16 mouse cellular contexts compared by ENCODE assay signal in the genomic region with DNA sequence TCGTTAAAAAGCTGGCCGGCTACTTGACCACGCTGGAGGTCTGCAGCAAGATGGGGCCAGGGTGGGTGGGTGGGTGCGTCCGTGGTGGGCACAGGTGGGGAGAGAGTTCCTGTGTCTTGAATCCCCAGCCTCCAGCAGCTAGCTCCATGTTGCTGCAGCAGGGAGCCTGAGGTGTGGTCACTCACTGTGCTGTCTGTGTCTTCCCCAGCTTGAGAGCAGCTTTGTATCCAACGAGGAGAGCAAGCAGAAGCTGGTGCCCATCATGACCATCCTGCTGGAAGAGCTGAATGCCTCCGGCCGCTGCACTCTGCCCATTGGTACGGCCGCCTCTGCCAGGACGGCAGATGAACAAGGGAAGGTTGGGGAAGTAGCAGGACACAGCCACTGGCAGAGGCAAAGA. TPM values are rescaled to one million over a fixed set of nuclear protein-coding genes. Genes with fewer than 3 reads are reported as not detected.
A peak's percentile ranks its signal among the peaks of the same experiment; 100 is the strongest.
DNase-seq lines count a peak whose midpoint lies in the region; ATAC-seq lines count a peak whose summit lies in the region.
"Had no signal": no experiment of that assay in that cellular context is flagged by ENCODE, and none has a peak within 500 bp of the region (broad histone marks: within the 10 kb centered on the region; RNA-seq: fewer than 3 reads in every experiment).

No protein-coding gene starts in this region.

- intact Hi-C loops in gastrocnemius, postnatal 14 days (cut with DNase I; ENCODE audit: low total_unique reads): no loop called here

- 86% methylated on average over 11 of the region's 11 CpGs for WGBS in hindbrain, embryonic 10.5 days
- 85% methylated on average over 11 of the region's 11 CpGs for WGBS in hindbrain, embryonic 11.5 days
- WGBS in lung, embryonic 16.5 days: 78% methylated on average over 11 of the region's 11 CpGs
- WGBS in intestine, embryonic 16.5 days: 89% methylated on average over 11 of the region's 11 CpGs
- WGBS in liver, embryonic 13.5 days (ENCODE audit: insufficient replicate concordance): 77% methylated on average over 11 of the region's 11 CpGs

- no peak overlapping the region for H3K9ac ChIP-seq in hindbrain, embryonic 11.5 days (ENCODE audit: low read depth, low read length)
- no peak overlapping the region for H3K9ac ChIP-seq in lung, embryonic 16.5 days (ENCODE audit: low read length)
- H3K9ac ChIP-seq in intestine, embryonic 16.5 days (ENCODE audit: low read depth, low read length): no peak overlapping the region
- 0 out of 2 replicates have a peak overlapping the region, but pooled peaks have one; percentile 79 for H3K9ac ChIP-seq in liver, embryonic 13.5 days

- ATAC-seq in hindbrain, embryonic 11.5 days (ENCODE audit: low FRiP score): no peak
- ATAC-seq in lung, embryonic 16.5 days (ENCODE audit: low read depth): no peak
- ATAC-seq in intestine, embryonic 16.5 days: no peak
- ATAC-seq in liver, embryonic 13.5 days (ENCODE audit: low read depth): no peak

- no peak overlapping the region; the same call in 1 of the 2 replicates for H3K27ac ChIP-seq in hindbrain, embryonic 10.5 days
- H3K27ac ChIP-seq in hindbrain, embryonic 11.5 days (ENCODE audit: low read depth, low read length): no peak overlapping the region
- H3K27ac ChIP-seq in lung, embryonic 16.5 days (ENCODE audit: low read length): no peak overlapping the region
- no peak overlapping the region for H3K27ac ChIP-seq in intestine, embryonic 16.5 days (ENCODE audit: low read length)
- no peak overlapping the region for H3K27ac ChIP-seq in liver, embryonic 13.5 days
- H3K27ac ChIP-seq: hindbrain, embryonic 15.5 days; liver, embryonic 14.5 days had no signal

- H3K4me3 ChIP-seq in hindbrain, embryonic 10.5 days: peak overlapping the region; percentile 73
- H3K4me3 ChIP-seq in hindbrain, embryonic 11.5 days (ENCODE audit: low read depth, low read length): no peak overlapping the region
- no peak overlapping the region for H3K4me3 ChIP-seq in lung, embryonic 16.5 days (ENCODE audit: low read length)
- H3K4me3 ChIP-seq in intestine, embryonic 16.5 days (ENCODE audit: low read length): no peak overlapping the region
- H3K4me3 ChIP-seq in liver, embryonic 13.5 days (replicated peaks): no peak overlapping the region

- no peak overlapping the region for H3K4me2 ChIP-seq in hindbrain, embryonic 11.5 days (replicated peaks; ENCODE audit: low read depth, low read length)
- H3K4me2 ChIP-seq in lung, embryonic 16.5 days (ENCODE audit: low read depth, low read length): 0 out of 2 replicates have a peak overlapping the region, but pooled peaks have one; percentile 93
- 0 out of 2 replicates have a peak overlapping the region, but pooled peaks have one; percentile 70 for H3K4me2 ChIP-seq in intestine, embryonic 16.5 days (ENCODE audit: low read depth, low read length)
- H3K4me2 ChIP-seq in liver, embryonic 13.5 days: peak overlapping the region; percentile 93; the same call in 1 of the 2 replicates

- H3K36me3 ChIP-seq in hindbrain, embryonic 10.5 days: peaks cover 47% of the 10 kb centered on the region
- H3K36me3 ChIP-seq in hindbrain, embryonic 11.5 days (ENCODE audit: control insufficient read depth, insufficient read depth, low read length): peaks cover 10% of the 10 kb centered on the region; the same call in 1 of the 2 replicates
- peaks cover 25% of the 10 kb centered on the region for H3K36me3 ChIP-seq in lung, embryonic 16.5 days (ENCODE audit: control insufficient read depth, insufficient read depth, low read length)
- H3K36me3 ChIP-seq in intestine, embryonic 16.5 days (ENCODE audit: control insufficient read depth, insufficient read depth, low read length): peaks cover 17% of the 10 kb centered on the region
- H3K36me3 ChIP-seq in liver, embryonic 13.5 days: peaks cover 41% of the 10 kb centered on the region

- no peak for DNase-seq in hindbrain, embryonic 10.5 days (ENCODE audit: low spot score)
- no peak for DNase-seq in hindbrain, embryonic 11.5 days (ENCODE audit: low spot score)
- no peak for DNase-seq in lung, postnatal 36 days
- DNase-seq in liver, embryonic 13.5 days: no peak
- DNase-seq in gastrocnemius, postnatal 14 days: no peak
- no peak for DNase-seq in spleen, postnatal 10 days (ENCODE audit: low spot score in 2 of 2)
- DNase-seq: retina, postnatal 1 day had no signal

- H3K9me3 ChIP-seq in hindbrain, embryonic 10.5 days: no peaks in the 10 kb centered on the region
- H3K9me3 ChIP-seq in hindbrain, embryonic 11.5 days (ENCODE audit: control insufficient read depth, low read length): no peaks in the 10 kb centered on the region
- no peaks in the 10 kb centered on the region for H3K9me3 ChIP-seq in lung, embryonic 16.5 days (ENCODE audit: control insufficient read depth, low read length)
- H3K9me3 ChIP-seq in intestine, embryonic 16.5 days (ENCODE audit: control insufficient read depth, low read length): no peaks in the 10 kb centered on the region
- H3K9me3 ChIP-seq in liver, embryonic 13.5 days (replicated peaks): no peaks in the 10 kb centered on the region
- H3K9me3 ChIP-seq: hindbrain, embryonic 15.5 days had no signal

- peaks cover 57% of the 10 kb centered on the region for H3K4me1 ChIP-seq in hindbrain, embryonic 10.5 days (replicated peaks)
- peaks cover 14% of the 10 kb centered on the region for H3K4me1 ChIP-seq in hindbrain, embryonic 11.5 days (replicated peaks; ENCODE audit: control insufficient read depth, insufficient read depth, low read length)
- peaks cover 27% of the 10 kb centered on the region for H3K4me1 ChIP-seq in lung, embryonic 16.5 days (replicated peaks; ENCODE audit: control insufficient read depth, insufficient read depth, low read length)
- peaks cover 28% of the 10 kb centered on the region for H3K4me1 ChIP-seq in intestine, embryonic 16.5 days (ENCODE audit: control insufficient read depth, insufficient read depth, low read length)
- peaks cover 55% of the 10 kb centered on the region for H3K4me1 ChIP-seq in liver, embryonic 13.5 days (replicated peaks)

- H3K27me3 ChIP-seq in hindbrain, embryonic 10.5 days (ENCODE audit: insufficient read depth, poor library complexity, severe bottlenecking): peaks cover 10% of the 10 kb centered on the region
- 0 out of 2 replicates have a peak, but pooled peaks cover 2% of the 10 kb centered on the region for H3K27me3 ChIP-seq in hindbrain, embryonic 11.5 days (ENCODE audit: control insufficient read depth, insufficient read depth, low read length)
- no peaks in the 10 kb centered on the region for H3K27me3 ChIP-seq in lung, embryonic 16.5 days (ENCODE audit: control insufficient read depth, insufficient read depth, low read depth, low read length)
- no peaks in the 10 kb centered on the region for H3K27me3 ChIP-seq in intestine, embryonic 16.5 days (replicated peaks; ENCODE audit: control insufficient read depth, insufficient read depth, low read length)
- H3K27me3 ChIP-seq in liver, embryonic 13.5 days: peaks cover 2% of the 10 kb centered on the region; the same call in 1 of the 2 replicates
- H3K27me3 ChIP-seq: CH12.LX; hindbrain, embryonic 15.5 days had no signal

RNA-seq across cellular contexts. Expression of gene Nprl2, which starts 1.3 kb away (rescaled TPM):
- 39.2 and 45.7 TPM in 2 replicates for polyA plus RNA-seq in hindbrain, embryonic 10.5 days (2016; fragmentation: Nextera tagmentation; extraction: Ambion mirVana)
- 46.2 and 46.5 TPM in 2 replicates for polyA plus RNA-seq in hindbrain, embryonic 11.5 days (2014; fragmentation: Nextera tagmentation; extraction: Ambion mirVana)
- polyA plus RNA-seq in lung, embryonic 16.5 days (2015; fragmentation: Nextera tagmentation; extraction: Ambion mirVana): 41.9 and 43.7 TPM in 2 replicates
- 39.1 and 39.8 TPM in 2 replicates for polyA plus RNA-seq in intestine, embryonic 16.5 days (2015; fragmentation: Nextera tagmentation; extraction: Ambion mirVana)
- polyA plus RNA-seq in liver, embryonic 13.5 days (2015; fragmentation: Nextera tagmentation; extraction: Ambion mirVana): 14.3 and 16.0 TPM in 2 replicates
- 1 to 10 TPM; 7.5 to 7.7 TPM for total RNA-seq in gastrocnemius, postnatal 14 days (2021)

RNA-seq across cellular contexts. Expression of gene Cyb561d2, which starts 1.3 kb away (rescaled TPM):
- 25.1 and 25.9 TPM in 2 replicates for polyA plus RNA-seq in hindbrain, embryonic 10.5 days (2016; fragmentation: Nextera tagmentation; extraction: Ambion mirVana)
- 19.6 and 21.2 TPM in 2 replicates for polyA plus RNA-seq in hindbrain, embryonic 11.5 days (2014; fragmentation: Nextera tagmentation; extraction: Ambion mirVana)
- 27.6 and 32.9 TPM in 2 replicates for polyA plus RNA-seq in lung, embryonic 16.5 days (2015; fragmentation: Nextera tagmentation; extraction: Ambion mirVana)
- polyA plus RNA-seq in intestine, embryonic 16.5 days (2015; fragmentation: Nextera tagmentation; extraction: Ambion mirVana): 39.2 and 39.9 TPM in 2 replicates
- 17.4 and 17.7 TPM in 2 replicates for polyA plus RNA-seq in liver, embryonic 13.5 days (2015; fragmentation: Nextera tagmentation; extraction: Ambion mirVana)
- 1 to 10 TPM; 2.2 to 2.5 TPM for total RNA-seq in gastrocnemius, postnatal 14 days (2021)

RNA-seq across cellular contexts. Expression of gene Zmynd10, which starts 3.8 kb away (rescaled TPM):
- polyA plus RNA-seq in hindbrain, embryonic 10.5 days (2016; fragmentation: Nextera tagmentation; extraction: Ambion mirVana): 2.6 and 4.7 TPM in 2 replicates
- polyA plus RNA-seq in hindbrain, embryonic 11.5 days (2014; fragmentation: Nextera tagmentation; extraction: Ambion mirVana): 3.7 and 5.0 TPM in 2 replicates
- polyA plus RNA-seq in lung, embryonic 16.5 days (2015; fragmentation: Nextera tagmentation; extraction: Ambion mirVana): 16.7 and 19.7 TPM in 2 replicates
- polyA plus RNA-seq in intestine, embryonic 16.5 days (2015; fragmentation: Nextera tagmentation; extraction: Ambion mirVana): 2.3 and 2.5 TPM in 2 replicates
- polyA plus RNA-seq in liver, embryonic 13.5 days (2015; fragmentation: Nextera tagmentation; extraction: Ambion mirVana): 0.21 TPM in 1 of 2 replicates, not detected in the other
- not detected for total RNA-seq in gastrocnemius, postnatal 14 days (2021)
- total RNA-seq: common myeloid progenitor, adult 5-6 weeks; megakaryocyte, adult 5-6 weeks had no signal
- polyA plus RNA-seq: erythroblast, embryonic 14.5 days; heart, embryonic 11.5 days had no signal

RNA-seq across cellular contexts. Expression of gene Rassf1, which starts 8.1 kb away (rescaled TPM):
- 46.4 and 48.3 TPM in 2 replicates for polyA plus RNA-seq in hindbrain, embryonic 10.5 days (2016; fragmentation: Nextera tagmentation; extraction: Ambion mirVana)
- polyA plus RNA-seq in hindbrain, embryonic 11.5 days (2014; fragmentation: Nextera tagmentation; extraction: Ambion mirVana): 39.7 and 41.2 TPM in 2 replicates
- polyA plus RNA-seq in lung, embryonic 16.5 days (2015; fragmentation: Nextera tagmentation; extraction: Ambion mirVana): 55.4 and 58.5 TPM in 2 replicates
- 52.5 and 53.7 TPM in 2 replicates for polyA plus RNA-seq in intestine, embryonic 16.5 days (2015; fragmentation: Nextera tagmentation; extraction: Ambion mirVana)
- polyA plus RNA-seq in liver, embryonic 13.5 days (2015; fragmentation: Nextera tagmentation; extraction: Ambion mirVana): 17.5 and 18.2 TPM in 2 replicates
- 10 to 100 TPM; 11.1 to 11.6 TPM for total RNA-seq in gastrocnemius, postnatal 14 days (2021)

RNA-seq across cellular contexts. Expression of gene Tmem115, which starts 9.6 kb away (rescaled TPM):
- 36.5 and 44.8 TPM in 2 replicates for polyA plus RNA-seq in hindbrain, embryonic 10.5 days (2016; fragmentation: Nextera tagmentation; extraction: Ambion mirVana)
- polyA plus RNA-seq in hindbrain, embryonic 11.5 days (2014; fragmentation: Nextera tagmentation; extraction: Ambion mirVana): 38.8 and 46.5 TPM in 2 replicates
- polyA plus RNA-seq in lung, embryonic 16.5 days (2015; fragmentation: Nextera tagmentation; extraction: Ambion mirVana): 39.0 and 39.4 TPM in 2 replicates
- 39.4 and 40.6 TPM in 2 replicates for polyA plus RNA-seq in intestine, embryonic 16.5 days (2015; fragmentation: Nextera tagmentation; extraction: Ambion mirVana)
- polyA plus RNA-seq in liver, embryonic 13.5 days (2015; fragmentation: Nextera tagmentation; extraction: Ambion mirVana): 16.5 and 18.3 TPM in 2 replicates
- total RNA-seq in gastrocnemius, postnatal 14 days (2021): 10 to 100 TPM; 18.4 to 19.9 TPM
